Mouse (Mus musculus) small intestine, adult 2 months (tissue): ENCODE results near the gene Napsa.

Experiments
- CTCF ChIP-seq: fragments of 200-500 bp; IDR thresholded peaks from 2 replicates; pipeline ENCODE4 v1.5.1; 2012; ENCODE audit warnings: low read depth, mild to moderate bottlenecking, control low read depth, inconsistent platforms, low read length, moderate library complexity, mixed read lengths; ENCODE audit not compliant: insufficient replicate concordance, insufficient read length; ENCODE audit errors: extremely low read depth
- POLR2A ChIP-seq: fragments of 200-500 bp; IDR thresholded peaks from 2 replicates; pipeline ENCODE4 v1.6.1; 2012; ENCODE audit warnings: low read depth, mild to moderate bottlenecking, control low read depth, inconsistent platforms, low read length, moderate library complexity

- TF ChIP-seq CTCF (no peak), POLR2A (no peak)
Measured at GRCm38 (mm10) chr7:44536590-44536968, 35.6 kb upstream of the Napsa start.
